Mouse (Mus musculus): ENCODE data around the gene Gpr39. TPM values are rescaled to one million over a fixed set of nuclear protein-coding genes. Genes with fewer than 3 reads are reported as not detected.

Gpr39 gene
- polyA plus RNA-seq, 1 experiment from 2014 or later = 0.22 TPM

DNA sequence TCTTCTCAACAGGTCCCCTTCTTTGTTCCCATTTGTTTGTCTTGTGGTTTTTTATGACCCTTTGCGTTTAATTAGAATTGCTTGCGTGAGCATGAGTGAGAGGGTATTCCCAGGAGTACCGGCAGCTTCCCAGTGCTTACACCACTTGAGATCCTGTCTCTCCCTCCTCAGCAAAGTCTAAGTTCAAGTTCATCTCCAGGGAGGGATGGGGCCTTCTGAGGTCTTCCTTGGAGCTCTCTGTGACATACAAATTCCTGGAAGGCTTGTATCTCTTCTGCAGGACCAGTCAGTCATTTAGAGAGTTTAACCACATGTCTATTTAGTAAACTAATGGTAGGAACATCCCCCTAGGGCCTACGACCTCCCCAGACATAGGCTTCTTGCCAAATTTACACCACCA, 55.1 kb downstream of the Gpr39 start:
- Histone ChIP-seq H3K4me2 (replicated peaks; ENCODE audit: low read depth, low read length) (no peak overlapping the region), H3K4me1 (replicated peaks; ENCODE audit: control insufficient read depth, insufficient read depth, low read length) (no peaks in the 10 kb centered on the region), H3K27ac (ENCODE audit: low read depth, low read length) (no peak overlapping the region), H3K27me3 (ENCODE audit: control insufficient read depth, insufficient read depth, low read length) (no peaks in the 10 kb centered on the region), H3K9me3 (ENCODE audit: control insufficient read depth, low read length) (no peaks in the 10 kb centered on the region), H3K9ac (ENCODE audit: low read depth, low read length) (no peak overlapping the region), H3K4me3 (ENCODE audit: low read depth, low read length) (no peak overlapping the region), H3K36me3 (ENCODE audit: control insufficient read depth, insufficient read depth, low read length) (no peaks in the 10 kb centered on the region)
- DNase-seq (ENCODE audit: low spot score) (no peak), ATAC-seq (ENCODE audit: low FRiP score) (no peak)
- 81% methylated on average over 4 of the region's 4 CpGs for WGBS

DNA sequence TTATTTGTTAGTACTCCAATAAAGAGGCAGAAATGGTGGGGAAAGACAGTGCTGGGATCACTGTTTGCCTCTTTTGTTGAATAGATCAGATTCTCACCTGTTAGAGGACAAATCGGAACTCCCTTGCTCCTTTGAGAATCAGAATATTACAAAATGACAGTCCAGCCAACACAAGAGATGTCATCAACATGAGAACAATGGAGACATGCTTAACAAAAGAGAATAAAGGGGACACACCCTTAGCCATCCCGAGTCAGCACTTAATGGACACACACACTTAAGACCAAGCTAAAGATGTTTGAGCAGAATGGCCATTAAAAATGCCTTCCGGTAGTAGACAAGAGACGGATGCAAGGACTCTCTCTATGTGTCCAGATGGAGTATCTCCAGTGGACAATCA, 68.0 kb downstream of the Gpr39 start:
- ATAC-seq (ENCODE audit: low FRiP score) (no peak), DNase-seq (ENCODE audit: low spot score) (no peak)
- 83% methylated on average over 4 of the region's 4 CpGs for WGBS
- Histone ChIP-seq H3K9ac (ENCODE audit: low read depth, low read length) (no peak overlapping the region), H3K4me2 (replicated peaks; ENCODE audit: low read depth, low read length) (no peak overlapping the region), H3K4me3 (ENCODE audit: low read depth, low read length) (no peak overlapping the region), H3K36me3 (ENCODE audit: control insufficient read depth, insufficient read depth, low read length) (no peaks in the 10 kb centered on the region), H3K27ac (ENCODE audit: low read depth, low read length) (no peak overlapping the region), H3K9me3 (ENCODE audit: control insufficient read depth, low read length) (no peaks in the 10 kb centered on the region), H3K27me3 (ENCODE audit: control insufficient read depth, insufficient read depth, low read length) (no peaks in the 10 kb centered on the region), H3K4me1 (replicated peaks; ENCODE audit: control insufficient read depth, insufficient read depth, low read length) (no peaks in the 10 kb centered on the region)

DNA sequence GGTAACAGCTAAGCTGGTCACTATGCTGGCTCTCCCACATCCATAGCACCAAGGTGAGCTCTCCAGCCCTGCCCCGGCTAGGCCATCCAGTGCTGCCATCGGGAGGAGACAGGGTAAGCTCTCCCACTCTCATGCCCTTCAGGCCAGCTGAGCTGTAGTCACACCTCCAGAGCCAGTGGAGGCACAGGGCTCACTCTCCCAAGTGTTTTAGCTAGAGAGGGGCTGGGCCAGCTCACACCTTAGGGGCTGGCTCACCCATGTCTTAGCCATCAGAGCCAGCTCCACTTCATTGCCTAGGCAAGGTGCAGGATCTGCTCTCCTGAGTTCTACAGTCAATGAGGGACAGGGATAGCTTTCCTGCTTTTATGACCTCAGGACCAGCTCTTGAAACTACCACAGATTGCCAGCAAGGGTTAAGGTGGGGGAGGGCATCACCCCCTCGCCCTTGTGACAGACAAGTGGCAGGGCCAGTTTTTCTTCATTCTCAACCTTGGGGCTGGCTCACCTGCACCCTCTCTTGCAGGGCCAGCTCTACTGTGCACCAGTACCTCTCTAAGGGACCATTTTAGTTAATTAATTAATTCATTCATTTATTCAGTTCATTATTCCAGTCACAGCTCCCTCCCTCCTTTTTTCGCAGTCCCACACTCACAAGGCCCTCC, 78.7 kb downstream of the Gpr39 start:
- H3K4me1 ChIP-seq (replicated peaks; ENCODE audit: control insufficient read depth, insufficient read depth, low read length) = no peaks in the 10 kb centered on the region
- H3K4me3 ChIP-seq (ENCODE audit: low read depth, low read length) = no peak overlapping the region
- DNase-seq (ENCODE audit: low spot score) (no peak), ATAC-seq (ENCODE audit: low FRiP score) (no peak)
- no peaks in the 10 kb centered on the region for H3K36me3 ChIP-seq (ENCODE audit: control insufficient read depth, insufficient read depth, low read length)
- no peak overlapping the region for H3K27ac ChIP-seq (ENCODE audit: low read depth, low read length)
- H3K4me2 ChIP-seq (replicated peaks; ENCODE audit: low read depth, low read length) = no peak overlapping the region
- H3K9ac ChIP-seq (ENCODE audit: low read depth, low read length) = no peak overlapping the region
- H3K27me3 ChIP-seq (ENCODE audit: control insufficient read depth, insufficient read depth, low read length) = no peaks in the 10 kb centered on the region
- no peaks in the 10 kb centered on the region for H3K9me3 ChIP-seq (ENCODE audit: control insufficient read depth, low read length)
- whole genome bisulfite sequencing = 92% methylated on average over 4 of the region's 4 CpGs

DNA sequence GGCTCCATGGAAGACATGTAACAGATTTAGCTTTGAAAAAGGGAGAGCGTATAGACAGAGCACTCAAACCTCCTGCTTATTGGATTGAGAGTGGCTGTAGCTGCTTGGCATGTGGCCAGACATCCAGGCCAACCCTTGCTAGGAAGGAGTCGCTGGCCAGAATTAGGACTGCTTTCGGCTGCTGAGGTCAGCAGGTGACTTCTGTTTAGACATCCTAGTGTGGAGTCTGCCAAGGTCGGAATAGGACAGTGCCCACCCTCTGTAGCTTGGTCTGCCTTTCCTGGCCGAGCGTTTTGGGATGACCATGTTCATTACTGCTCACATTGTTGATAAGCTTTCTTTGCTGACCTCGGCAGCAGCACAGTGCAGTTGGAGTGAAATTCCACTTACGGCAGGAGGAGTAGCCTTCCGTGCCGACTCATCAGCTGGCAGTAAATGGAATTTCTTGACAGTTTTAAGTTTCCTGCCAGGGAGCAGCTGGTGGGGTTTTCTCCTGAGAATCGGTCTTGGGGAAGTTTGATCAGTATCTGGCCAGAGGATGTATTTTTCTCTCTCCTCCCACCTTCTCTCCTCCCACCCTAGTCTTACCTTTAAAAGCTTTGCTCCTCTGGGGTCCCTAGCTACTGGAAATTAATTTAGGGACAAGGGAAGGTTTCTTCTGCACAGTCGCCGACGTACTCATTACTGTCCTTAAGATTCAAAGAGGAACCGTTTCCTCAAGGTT, 83.3 kb downstream of the Gpr39 start:
- no peak for DNase-seq (ENCODE audit: low spot score)
- Histone ChIP-seq H3K36me3 (ENCODE audit: control insufficient read depth, insufficient read depth, low read length) (no peaks in the 10 kb centered on the region), H3K4me3 (ENCODE audit: low read depth, low read length) (no peak overlapping the region), H3K4me1 (replicated peaks; ENCODE audit: control insufficient read depth, insufficient read depth, low read length) (no peaks in the 10 kb centered on the region), H3K9me3 (ENCODE audit: control insufficient read depth, low read length) (no peaks in the 10 kb centered on the region), H3K27me3 (ENCODE audit: control insufficient read depth, insufficient read depth, low read length) (no peaks in the 10 kb centered on the region), H3K4me2 (replicated peaks; ENCODE audit: low read depth, low read length) (no peak overlapping the region), H3K27ac (ENCODE audit: low read depth, low read length) (no peak overlapping the region), H3K9ac (ENCODE audit: low read depth, low read length) (no peak overlapping the region)
- ATAC-seq (ENCODE audit: low FRiP score) = no peak
- WGBS = 80% methylated on average over 15 of the region's 15 CpGs

DNA sequence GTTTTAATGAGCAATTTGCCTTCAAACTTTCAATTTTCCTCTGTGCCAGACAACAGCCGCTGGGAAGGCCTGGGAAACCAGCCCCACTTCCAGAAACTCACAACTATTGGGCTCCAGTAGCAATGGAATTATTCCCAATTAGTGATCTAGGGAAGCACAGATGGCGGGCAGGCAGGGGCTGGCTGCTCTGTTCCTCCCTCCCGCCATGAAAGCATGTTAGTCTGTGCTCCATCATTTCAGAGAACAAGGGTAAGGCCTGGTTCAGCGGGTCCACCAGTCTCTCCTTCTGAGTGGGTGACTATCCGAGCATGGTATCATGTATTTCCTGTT, 83.9 kb downstream of the Gpr39 start:
- Histone ChIP-seq H3K4me3 (ENCODE audit: low read depth, low read length) (no peak overlapping the region), H3K9ac (ENCODE audit: low read depth, low read length) (no peak overlapping the region), H3K27ac (ENCODE audit: low read depth, low read length) (no peak overlapping the region), H3K4me1 (replicated peaks; ENCODE audit: control insufficient read depth, insufficient read depth, low read length) (no peaks in the 10 kb centered on the region), H3K27me3 (ENCODE audit: control insufficient read depth, insufficient read depth, low read length) (no peaks in the 10 kb centered on the region), H3K4me2 (replicated peaks; ENCODE audit: low read depth, low read length) (no peak overlapping the region), H3K36me3 (ENCODE audit: control insufficient read depth, insufficient read depth, low read length) (no peaks in the 10 kb centered on the region), H3K9me3 (ENCODE audit: control insufficient read depth, low read length) (no peaks in the 10 kb centered on the region)
- DNase-seq (ENCODE audit: low spot score) (no peak), ATAC-seq (ENCODE audit: low FRiP score) (no peak)
- WGBS = 76% methylated on average over 5 of the region's 5 CpGs

DNA sequence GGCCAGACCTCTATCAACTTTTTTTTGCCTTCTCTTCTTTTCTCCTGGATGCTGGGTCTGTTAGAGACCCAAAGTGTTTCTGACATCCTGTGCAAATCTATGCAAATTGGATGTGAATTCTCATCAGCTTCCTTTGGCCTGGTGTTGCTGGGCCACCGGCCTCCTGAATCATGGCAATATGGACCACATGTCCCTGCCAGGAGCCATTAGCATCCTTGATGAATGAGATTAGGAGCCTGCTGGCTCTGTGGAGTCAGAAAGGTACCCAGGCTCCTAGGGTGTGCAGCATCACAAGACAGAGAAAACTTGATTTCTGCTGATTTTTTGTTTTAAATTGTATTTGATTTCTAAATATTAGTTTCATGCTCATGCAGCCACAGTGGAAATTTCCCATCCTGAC, 85.3 kb downstream of the Gpr39 start:
- 64% methylated on average over 1 of the region's 1 CpGs for WGBS
- DNase-seq (ENCODE audit: low spot score) (no peak), ATAC-seq (ENCODE audit: low FRiP score) (no peak)
- no peaks in the 10 kb centered on the region for H3K9me3 ChIP-seq (ENCODE audit: control insufficient read depth, low read length)
- H3K4me1 ChIP-seq (replicated peaks; ENCODE audit: control insufficient read depth, insufficient read depth, low read length) = no peaks in the 10 kb centered on the region
- H3K27ac ChIP-seq (ENCODE audit: low read depth, low read length) = no peak overlapping the region
- H3K9ac ChIP-seq (ENCODE audit: low read depth, low read length) = no peak overlapping the region
- H3K4me3 ChIP-seq (ENCODE audit: low read depth, low read length) = no peak overlapping the region
- H3K36me3 ChIP-seq (ENCODE audit: control insufficient read depth, insufficient read depth, low read length) = no peaks in the 10 kb centered on the region
- H3K27me3 ChIP-seq (ENCODE audit: control insufficient read depth, insufficient read depth, low read length) = no peaks in the 10 kb centered on the region
- no peak overlapping the region for H3K4me2 ChIP-seq (replicated peaks; ENCODE audit: low read depth, low read length)

DNA sequence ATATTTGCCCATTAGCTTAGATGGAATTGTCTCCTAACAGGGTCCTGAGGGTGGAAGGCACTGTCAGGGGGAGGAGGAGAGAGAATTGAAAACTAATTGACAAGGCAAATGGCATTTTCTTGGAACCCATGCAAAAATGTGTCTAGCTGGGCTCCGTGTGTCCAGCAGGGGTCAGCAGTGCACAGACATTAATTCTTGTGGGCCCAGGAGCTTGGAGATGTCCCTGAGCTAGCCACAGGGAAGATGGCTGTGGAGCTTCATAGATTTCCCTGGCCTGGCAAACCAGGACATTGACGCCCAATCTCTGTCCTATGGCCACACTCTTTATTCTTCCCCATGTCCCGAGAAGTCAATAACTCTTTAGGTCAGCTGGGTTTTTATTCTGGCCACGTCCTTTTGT, 113.0 kb downstream of the Gpr39 start:
- peak; percentile 86 for DNase-seq (ENCODE audit: low spot score)

DNA sequence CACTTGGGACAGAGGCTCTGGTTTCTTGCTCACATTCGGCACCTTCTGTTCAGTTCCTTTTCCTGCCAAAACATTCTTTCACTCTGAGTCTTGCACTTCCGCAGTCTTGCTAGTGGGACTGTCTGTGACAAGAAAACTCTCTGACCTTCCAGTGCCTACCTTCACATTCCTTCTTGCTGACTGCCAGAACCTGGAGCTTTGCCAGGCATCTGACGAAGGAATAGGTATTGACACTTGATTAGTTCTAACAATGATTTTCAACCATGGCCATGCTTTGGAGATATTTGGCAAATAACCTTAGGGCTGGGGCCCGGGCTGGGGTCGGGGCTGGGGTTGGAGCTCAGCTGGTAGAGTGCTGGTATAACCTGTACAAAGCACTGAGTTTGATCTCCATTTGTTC, 123.7 kb downstream of the Gpr39 start:
- no peak overlapping the region for H3K4me3 ChIP-seq (ENCODE audit: low read depth, low read length)
- H3K36me3 ChIP-seq (ENCODE audit: control insufficient read depth, insufficient read depth, low read length) = no peaks in the 10 kb centered on the region
- DNase-seq (ENCODE audit: low spot score) = no peak
- no peak overlapping the region for H3K9ac ChIP-seq (ENCODE audit: low read depth, low read length)
- H3K27me3 ChIP-seq (ENCODE audit: control insufficient read depth, insufficient read depth, low read length) = no peaks in the 10 kb centered on the region
- no peak for ATAC-seq (ENCODE audit: low FRiP score)
- H3K4me1 ChIP-seq (replicated peaks; ENCODE audit: control insufficient read depth, insufficient read depth, low read length) = no peaks in the 10 kb centered on the region
- H3K27ac ChIP-seq (ENCODE audit: low read depth, low read length) = no peak overlapping the region
- H3K9me3 ChIP-seq (ENCODE audit: control insufficient read depth, low read length) = no peaks in the 10 kb centered on the region
- H3K4me2 ChIP-seq (replicated peaks; ENCODE audit: low read depth, low read length) = no peak overlapping the region
- WGBS = 88% methylated on average over 5 of the region's 5 CpGs

More for the DNA sequence above, 113.0 kb downstream of the Gpr39 start:
- 21% methylated on average over 4 of the region's 4 CpGs for WGBS
- H3K27ac ChIP-seq (ENCODE audit: low read depth, low read length) = no peak overlapping the region
- H3K9ac ChIP-seq (ENCODE audit: low read depth, low read length) = no peak overlapping the region
- no peak overlapping the region for H3K4me3 ChIP-seq (ENCODE audit: low read depth, low read length)
- H3K4me1 ChIP-seq (replicated peaks; ENCODE audit: control insufficient read depth, insufficient read depth, low read length) = no peaks in the 10 kb centered on the region
- H3K27me3 ChIP-seq (ENCODE audit: control insufficient read depth, insufficient read depth, low read length) = no peaks in the 10 kb centered on the region
- H3K9me3 ChIP-seq (ENCODE audit: control insufficient read depth, low read length) = no peaks in the 10 kb centered on the region
- no peak overlapping the region for H3K4me2 ChIP-seq (replicated peaks; ENCODE audit: low read depth, low read length)
- H3K36me3 ChIP-seq (ENCODE audit: control insufficient read depth, insufficient read depth, low read length) = no peaks in the 10 kb centered on the region
- peak; percentile 63 for ATAC-seq (ENCODE audit: low FRiP score)

DNA sequence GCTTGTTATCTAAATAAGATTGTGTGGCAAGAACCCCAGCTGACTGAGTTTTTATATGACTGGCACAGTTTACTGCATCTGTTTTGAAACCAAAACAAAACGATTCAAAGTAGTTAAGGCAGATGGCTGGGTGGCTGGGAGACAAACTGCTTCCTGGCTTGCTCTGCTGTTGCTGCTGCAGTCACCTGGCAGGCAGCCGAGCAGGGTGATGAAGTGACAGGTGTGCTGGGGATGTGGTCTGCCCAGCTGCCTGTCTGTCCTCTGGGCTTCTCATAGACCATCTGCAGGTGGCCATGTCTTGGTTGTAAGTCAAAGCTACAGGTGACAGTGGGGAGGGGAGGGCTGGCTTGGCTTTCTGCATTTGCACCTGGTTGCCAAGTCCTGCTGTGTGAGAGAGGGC, 131.6 kb downstream of the Gpr39 start:
- Histone ChIP-seq H3K36me3 (ENCODE audit: control insufficient read depth, insufficient read depth, low read length) (no peaks in the 10 kb centered on the region), H3K9me3 (ENCODE audit: control insufficient read depth, low read length) (no peaks in the 10 kb centered on the region), H3K27me3 (ENCODE audit: control insufficient read depth, insufficient read depth, low read length) (no peaks in the 10 kb centered on the region), H3K27ac (ENCODE audit: low read depth, low read length) (no peak overlapping the region), H3K4me3 (ENCODE audit: low read depth, low read length) (no peak overlapping the region), H3K9ac (ENCODE audit: low read depth, low read length) (no peak overlapping the region), H3K4me1 (replicated peaks; ENCODE audit: control insufficient read depth, insufficient read depth, low read length) (no peaks in the 10 kb centered on the region), H3K4me2 (replicated peaks; ENCODE audit: low read depth, low read length) (no peak overlapping the region)
- 80% methylated on average over 2 of the region's 2 CpGs for WGBS
- DNase-seq (ENCODE audit: low spot score) = no peak
- no peak for ATAC-seq (ENCODE audit: low FRiP score)

Data from hindbrain, embryonic 11.5 days (tissue).